Mouse (Mus musculus): ENCODE data around the gene Castor1. TPM values are rescaled to one million over a fixed set of nuclear protein-coding genes. Genes with fewer than 3 reads are reported as not detected.

Gene Castor1
- polyA plus RNA-seq, 1 experiment from 2014 or later, result 3.6 TPM

GRCm38 (mm10) chr11:4210786-4211185, 7.2 kb upstream of the Castor1 start:
- peaks cover 67% of the 10 kb centered on the region for H3K36me3 ChIP-seq
- H3K27ac ChIP-seq, result no peak overlapping the region
- no peaks in the 10 kb centered on the region for H3K27me3 ChIP-seq
- H3K4me1 ChIP-seq, result no peaks in the 10 kb centered on the region
- 61% methylated on average over 1 of the region's 1 CpGs for WGBS
- no peak overlapping the region for H3K4me2 ChIP-seq (replicated peaks)
- H3K9me3 ChIP-seq (replicated peaks), result no peaks in the 10 kb centered on the region
- no peak overlapping the region for H3K4me3 ChIP-seq
- no peak overlapping the region for H3K9ac ChIP-seq
- no peak for ATAC-seq (ENCODE audit: low FRiP score)

- Histone ChIP-seq H3K27ac (no peak overlapping the region), H3K4me2 (replicated peaks) (no peak overlapping the region), H3K27me3 (peaks cover 8% of the 10 kb centered on the region; the same call in 1 of the 2 replicates), H3K4me3 (no peak overlapping the region), H3K9me3 (replicated peaks) (no peaks in the 10 kb centered on the region), H3K36me3 (peaks cover 53% of the 10 kb centered on the region), H3K4me1 (no peaks in the 10 kb centered on the region; the same call in 1 of the 2 replicates), H3K9ac (no peak overlapping the region)
- no peak for ATAC-seq (ENCODE audit: low FRiP score)
- WGBS, result 93% methylated on average over 10 of the region's 10 CpGs
Measured at GRCm38 (mm10) chr11:4213107-4213506, 4.9 kb upstream of the Castor1 start.

- peaks cover 42% of the 10 kb centered on the region for H3K36me3 ChIP-seq
- WGBS, result 94% methylated on average over 14 of the region's 14 CpGs
- H3K27me3 ChIP-seq, result peaks cover 21% of the 10 kb centered on the region
- H3K9me3 ChIP-seq (replicated peaks), result no peaks in the 10 kb centered on the region
- H3K27ac ChIP-seq, result no peak overlapping the region
- H3K4me2 ChIP-seq (replicated peaks), result no peak overlapping the region
- no peak overlapping the region for H3K9ac ChIP-seq
- H3K4me1 ChIP-seq, result peaks cover 4% of the 10 kb centered on the region; the same call in 1 of the 2 replicates
- ATAC-seq (ENCODE audit: low FRiP score), result no peak
- H3K4me3 ChIP-seq, result no peak overlapping the region
Measured at GRCm38 (mm10) chr11:4214572-4214971, 3.5 kb upstream of the Castor1 start.

- Histone ChIP-seq H3K4me3 (no peak overlapping the region), H3K4me2 (replicated peaks) (no peak overlapping the region), H3K4me1 (peaks cover 4% of the 10 kb centered on the region; the same call in 1 of the 2 replicates), H3K27me3 (peaks cover 23% of the 10 kb centered on the region), H3K9ac (no peak overlapping the region), H3K36me3 (peaks cover 37% of the 10 kb centered on the region), H3K27ac (no peak overlapping the region), H3K9me3 (replicated peaks) (no peaks in the 10 kb centered on the region)
- ATAC-seq (ENCODE audit: low FRiP score), result no peak
- WGBS, result 89% methylated on average over 10 of the region's 10 CpGs
Measured at GRCm38 (mm10) chr11:4215061-4215460, 3.0 kb upstream of the Castor1 start.

- Histone ChIP-seq H3K9me3 (replicated peaks) (no peaks in the 10 kb centered on the region), H3K4me3 (no peak overlapping the region), H3K27ac (no peak overlapping the region), H3K36me3 (peaks cover 27% of the 10 kb centered on the region), H3K4me1 (peaks cover 4% of the 10 kb centered on the region; the same call in 1 of the 2 replicates), H3K27me3 (peaks cover 25% of the 10 kb centered on the region), H3K4me2 (replicated peaks) (no peak overlapping the region), H3K9ac (no peak overlapping the region)
- no peak for ATAC-seq (ENCODE audit: low FRiP score)
- WGBS, result 84% methylated on average over 9 of the region's 9 CpGs
Measured at GRCm38 (mm10) chr11:4216248-4217000, 1.6 kb upstream of the Castor1 start.

GRCm38 (mm10) chr11:4218637-4219036, 612 bp downstream of the Castor1 start:
- ATAC-seq (ENCODE audit: low FRiP score), result no peak
- Histone ChIP-seq H3K9ac (peak overlapping the region; percentile 42), H3K4me1 (peaks cover 4% of the 10 kb centered on the region; the same call in 1 of the 2 replicates), H3K27me3 (peaks cover 25% of the 10 kb centered on the region), H3K4me3 (peak overlapping the region; percentile 34), H3K9me3 (replicated peaks) (no peaks in the 10 kb centered on the region), H3K27ac (no peak overlapping the region), H3K4me2 (replicated peaks) (peak overlapping the region; percentile 56), H3K36me3 (peaks cover 16% of the 10 kb centered on the region)
- WGBS, result 3% methylated on average over 6 of the region's 6 CpGs

GRCm38 (mm10) chr11:4219317-4219751, 1.3 kb downstream of the Castor1 start:
- 16% methylated on average over 2 of the region's 2 CpGs for WGBS
- no peak overlapping the region for H3K4me3 ChIP-seq
- ATAC-seq (ENCODE audit: low FRiP score), result no peak

GRCm38 (mm10) chr11:4219908-4220307, 1.9 kb downstream of the Castor1 start:
- no peak overlapping the region for H3K27ac ChIP-seq
- H3K4me3 ChIP-seq, result no peak overlapping the region
- H3K36me3 ChIP-seq, result peaks cover 4% of the 10 kb centered on the region
- peaks cover 4% of the 10 kb centered on the region; the same call in 1 of the 2 replicates for H3K4me1 ChIP-seq
- 65% methylated on average over 9 of the region's 9 CpGs for WGBS
- no peak overlapping the region for H3K9ac ChIP-seq
- peaks cover 25% of the 10 kb centered on the region for H3K27me3 ChIP-seq
- no peak overlapping the region for H3K4me2 ChIP-seq (replicated peaks)
- no peak for ATAC-seq (ENCODE audit: low FRiP score)
- no peaks in the 10 kb centered on the region for H3K9me3 ChIP-seq (replicated peaks)

More at GRCm38 (mm10) chr11:4219317-4219751, 1.3 kb downstream of the Castor1 start:
- Histone ChIP-seq H3K36me3 (peaks cover 10% of the 10 kb centered on the region), H3K4me2 (replicated peaks) (no peak overlapping the region), H3K9ac (no peak overlapping the region), H3K9me3 (replicated peaks) (no peaks in the 10 kb centered on the region), H3K27me3 (peaks cover 25% of the 10 kb centered on the region), H3K27ac (no peak overlapping the region), H3K4me1 (peaks cover 4% of the 10 kb centered on the region; the same call in 1 of the 2 replicates)

- peaks cover 4% of the 10 kb centered on the region; the same call in 1 of the 2 replicates for H3K4me1 ChIP-seq
- no peak overlapping the region for H3K4me2 ChIP-seq (replicated peaks)
- no peak; the same call in 1 of the 2 replicates for ATAC-seq (ENCODE audit: low FRiP score)
- H3K9me3 ChIP-seq (replicated peaks), result no peaks in the 10 kb centered on the region
- 49% methylated on average over 28 of the region's 28 CpGs for WGBS
- no peaks in the 10 kb centered on the region for H3K36me3 ChIP-seq
- H3K9ac ChIP-seq, result no peak overlapping the region
- H3K27ac ChIP-seq, result no peak overlapping the region
- H3K27me3 ChIP-seq, result peaks cover 25% of the 10 kb centered on the region
- no peak overlapping the region for H3K4me3 ChIP-seq
Measured at GRCm38 (mm10) chr11:4220443-4221400, 2.7 kb downstream of the Castor1 start.

GRCm38 (mm10) chr11:4222046-4222950, 4.3 kb downstream of the Castor1 start:
- H3K4me2 ChIP-seq (replicated peaks), result no peak overlapping the region

GRCm38 (mm10) chr11:4223393-4224188, 5.6 kb downstream of the Castor1 start:
- 29% methylated on average over 7 of the region's 7 CpGs for WGBS
- Histone ChIP-seq H3K4me1 (peaks cover under 1% of the 10 kb centered on the region; the same call in 1 of the 2 replicates), H3K27ac (no peak overlapping the region), H3K4me2 (replicated peaks) (no peak overlapping the region), H3K36me3 (no peaks in the 10 kb centered on the region), H3K4me3 (no peak overlapping the region), H3K27me3 (peaks cover 12% of the 10 kb centered on the region), H3K9ac (no peak overlapping the region), H3K9me3 (replicated peaks) (no peaks in the 10 kb centered on the region)
- ATAC-seq (ENCODE audit: low FRiP score), result no peak

More at GRCm38 (mm10) chr11:4222046-4222950, 4.3 kb downstream of the Castor1 start:
- H3K27ac ChIP-seq, result no peak overlapping the region
- WGBS, result 76% methylated on average over 17 of the region's 17 CpGs
- H3K27me3 ChIP-seq, result peaks cover 25% of the 10 kb centered on the region
- H3K9ac ChIP-seq, result no peak overlapping the region
- no peaks in the 10 kb centered on the region for H3K36me3 ChIP-seq
- H3K9me3 ChIP-seq (replicated peaks), result no peaks in the 10 kb centered on the region
- no peak for ATAC-seq (ENCODE audit: low FRiP score)
- peaks cover 4% of the 10 kb centered on the region; the same call in 1 of the 2 replicates for H3K4me1 ChIP-seq
- H3K4me3 ChIP-seq, result no peak overlapping the region

Measured in hindbrain, embryonic 12.5 days (tissue).